Mouse (Mus musculus) spleen, adult 18-20 months (tissue): ENCODE results near the gene Asb18.

Experiments used
- DNase-seq, 2 experiments: peaks; one replicate each; pipeline ENCODE4 v3.0.0; 2022; ENCODE audit warnings: mixed read lengths in 2 of 2

Gene Asb18

DNA sequence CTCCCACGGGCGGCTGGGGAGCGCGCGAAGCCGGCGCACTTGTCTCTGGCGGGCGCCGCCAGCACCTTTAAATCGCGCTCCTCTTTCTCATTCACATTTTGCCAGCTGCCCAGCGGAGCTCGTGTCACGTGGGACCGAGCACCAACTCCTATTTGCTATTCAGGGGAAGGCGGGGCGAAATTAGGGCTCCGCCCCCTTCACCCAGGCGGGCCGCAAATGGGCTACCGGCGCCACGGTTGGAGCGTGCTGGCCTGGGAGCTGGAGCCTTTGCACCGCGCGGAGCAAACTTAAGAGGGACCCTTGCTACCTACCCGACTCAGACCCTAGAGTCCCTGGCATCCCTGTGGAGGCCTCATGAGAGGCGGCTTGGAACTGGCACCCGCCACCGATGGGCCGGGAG is 83.3 kb downstream of the Asb18 start, which contains the start of gene Gbx2:
Gene Gbx2 (minus strand): TSS at position 60 of the 400 bp plus-strand sequence.
- no peak for DNase-seq

DNA sequence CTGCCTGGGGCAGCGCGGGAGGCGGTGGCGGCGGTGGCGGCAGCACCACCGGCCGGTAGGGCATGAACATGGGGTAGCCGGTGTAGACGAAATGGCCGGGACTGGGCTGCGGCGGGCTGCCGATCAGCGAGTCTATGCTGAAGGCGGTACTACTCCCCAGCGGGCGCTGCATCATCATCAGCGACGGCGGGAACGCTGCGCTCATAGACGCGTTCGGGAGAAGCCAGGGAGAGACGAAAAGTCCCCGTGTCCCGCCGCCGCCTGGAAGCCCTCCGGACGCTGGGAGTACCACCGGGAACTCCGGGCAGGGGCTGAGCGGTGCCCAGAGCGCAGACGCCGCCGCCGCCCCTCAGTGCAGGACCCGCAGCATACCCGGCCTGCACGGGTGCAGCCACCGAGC is 83.9 kb downstream of the Asb18 start:
- DNase-seq = no peak

DNA sequence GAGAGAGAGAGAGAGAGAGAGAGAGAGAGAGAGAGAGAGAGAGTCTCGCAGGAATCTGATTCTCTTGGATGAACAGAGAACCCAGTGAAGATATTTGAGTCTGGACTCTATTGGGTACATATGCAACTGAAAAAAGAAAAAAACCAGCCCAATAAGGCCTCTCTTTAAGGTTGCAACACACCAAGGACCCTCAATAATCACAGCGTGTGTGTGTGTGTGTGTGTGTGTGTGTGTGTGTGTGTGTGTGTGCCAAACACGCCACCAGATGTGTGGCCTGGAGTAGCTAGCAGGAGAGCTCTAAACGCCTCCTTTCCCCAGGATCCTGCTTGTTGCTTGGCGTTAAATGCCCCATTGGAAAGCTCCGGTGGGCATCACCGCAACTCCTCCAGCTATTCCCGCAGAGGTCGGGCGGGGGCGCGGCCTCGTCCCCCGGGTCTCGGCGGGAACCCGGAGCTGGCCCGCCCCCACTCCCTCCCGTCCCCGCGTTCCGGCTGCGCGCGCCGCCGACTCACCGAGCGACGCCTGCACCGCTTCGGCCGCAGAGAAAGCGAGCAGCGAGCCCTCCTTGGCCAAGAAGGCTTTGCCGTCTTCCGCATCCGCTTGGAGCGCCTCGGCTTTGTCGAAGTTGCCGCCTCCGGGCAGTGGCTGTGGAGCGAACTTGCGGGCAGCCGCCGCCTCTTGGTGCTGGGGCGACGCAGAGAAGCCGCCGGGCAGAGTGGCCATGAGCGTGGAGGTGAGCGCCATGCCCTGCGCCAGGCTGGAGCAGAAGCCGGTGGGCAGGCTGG is 84.6 kb downstream of the Asb18 start:
- DNase-seq = no peak

DNA sequence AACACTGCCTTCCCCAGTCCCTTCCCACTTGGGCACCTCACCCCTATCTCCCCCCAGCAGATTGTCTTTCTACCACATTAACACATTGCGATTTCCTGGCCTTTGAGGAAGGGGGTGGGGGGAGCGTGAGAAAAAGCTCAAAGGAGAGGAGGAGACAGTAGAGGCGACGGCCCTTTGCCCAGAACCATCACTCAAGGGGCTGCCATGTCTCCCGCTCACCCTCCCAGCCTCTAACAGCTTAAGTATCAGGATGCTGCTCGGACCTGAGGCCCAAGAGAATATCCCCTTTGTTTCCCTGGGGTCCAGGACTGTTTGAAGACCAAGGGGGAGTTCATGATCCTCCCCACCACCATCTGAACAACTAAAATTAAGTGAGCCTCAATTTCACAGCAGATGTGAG is 85.3 kb downstream of the Asb18 start:
- no peak for DNase-seq

DNA sequence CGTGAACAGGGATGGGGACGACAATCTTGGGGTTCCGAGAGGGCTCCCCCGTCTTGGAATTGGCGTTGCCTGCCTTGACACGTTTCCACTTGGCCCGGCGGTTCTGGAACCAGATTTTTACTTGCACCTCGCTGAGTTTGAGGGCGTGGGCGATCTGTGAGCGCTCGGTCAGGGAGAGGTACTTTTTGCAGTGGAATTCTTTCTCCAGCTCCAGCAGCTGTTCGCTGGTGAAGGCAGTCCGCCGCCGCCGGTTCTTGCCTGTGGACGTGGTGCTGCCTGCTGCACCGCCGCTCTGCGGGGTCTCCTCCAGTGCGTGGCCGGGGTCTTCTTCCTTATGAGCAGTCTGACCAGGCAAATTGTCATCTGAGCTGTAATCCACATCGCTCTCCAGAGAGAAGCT is 85.8 kb downstream of the Asb18 start:
- no peak for DNase-seq

DNA sequence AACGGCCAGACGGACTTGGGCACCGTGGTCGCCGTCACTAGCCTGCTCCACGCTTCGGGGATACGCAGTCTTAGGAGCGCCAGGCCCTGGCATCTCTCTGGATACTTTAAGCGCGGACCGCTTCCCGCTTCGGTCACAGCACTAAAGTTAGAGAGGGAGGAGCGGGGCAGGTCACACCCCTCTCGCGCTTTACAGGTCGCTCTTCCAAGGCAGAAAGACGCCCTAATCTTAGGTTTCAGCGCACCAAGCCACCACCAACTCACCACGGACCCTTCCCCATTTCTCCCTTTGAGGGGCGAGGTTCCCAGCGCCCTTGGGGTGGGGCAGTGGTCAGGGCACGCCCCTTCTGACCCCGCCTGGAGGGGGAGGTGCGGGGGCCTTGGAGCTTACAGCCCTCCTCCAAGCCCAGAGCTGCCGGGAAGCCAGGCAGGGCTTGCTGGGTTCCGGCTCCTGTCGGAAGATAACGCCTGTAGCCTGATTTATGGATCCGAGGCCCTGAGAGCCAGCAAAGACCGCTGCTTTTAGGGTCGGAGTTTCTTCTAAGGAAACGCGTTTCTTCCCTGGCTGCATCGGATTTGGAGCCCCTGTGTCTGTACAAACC is 87.3 kb downstream of the Asb18 start:
- DNase-seq = no peak

DNA sequence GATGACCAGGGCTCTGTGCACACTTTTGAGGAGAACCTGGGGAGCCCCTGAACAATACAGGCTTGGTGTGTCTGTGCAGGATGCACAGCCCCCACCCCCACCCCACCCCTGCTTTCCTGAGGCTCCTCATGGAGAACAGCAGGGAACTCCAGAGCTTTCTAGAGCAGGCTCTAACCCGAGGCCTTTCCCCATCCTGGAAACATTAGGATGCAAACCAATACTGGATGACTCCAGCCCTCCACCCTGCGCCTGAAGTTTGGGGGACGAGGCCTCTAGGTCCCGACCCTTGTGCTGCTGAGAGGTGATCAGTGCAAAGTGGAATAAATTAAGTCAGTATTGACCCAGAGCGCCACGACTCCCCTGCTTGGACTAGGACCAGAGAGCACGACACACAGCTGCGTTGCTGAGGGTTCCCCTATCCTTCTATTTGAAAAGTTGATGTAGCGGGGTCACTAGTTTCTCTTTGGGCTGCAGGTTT is 87.8 kb downstream of the Asb18 start:
- no peak for DNase-seq

DNA sequence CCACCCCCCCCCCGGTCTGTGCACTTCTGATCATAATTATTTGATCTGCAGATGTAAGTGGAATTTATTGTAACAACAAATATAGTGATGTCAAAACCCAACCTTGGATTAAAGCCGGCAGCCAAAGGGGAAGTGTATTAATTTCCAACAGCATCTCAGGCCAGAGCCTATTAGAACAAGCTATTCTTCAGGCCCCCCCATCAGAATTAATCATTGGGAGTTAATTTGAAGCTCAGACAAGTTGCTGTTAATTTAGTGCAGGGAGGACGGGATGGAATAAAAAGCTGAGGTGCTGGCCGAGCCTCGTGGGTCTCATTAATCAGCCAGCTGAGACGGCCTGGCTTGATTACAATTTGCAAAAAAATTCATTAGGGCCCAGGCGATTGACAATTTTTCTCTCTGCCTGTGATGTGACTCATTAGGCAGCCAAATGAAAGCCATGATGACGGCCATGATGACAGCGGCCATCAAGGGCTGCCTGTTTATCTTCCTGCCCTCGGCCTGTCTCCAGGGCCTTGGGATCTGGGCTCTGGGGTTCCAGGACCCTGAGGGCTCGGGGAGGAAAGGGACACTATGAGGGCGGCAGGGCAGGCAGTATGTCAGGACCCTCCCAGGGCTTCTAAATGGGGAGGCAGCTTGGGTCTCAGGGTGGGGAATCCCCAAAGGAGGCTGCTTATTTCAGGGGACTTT is 88.8 kb downstream of the Asb18 start:
- DNase-seq = no peak

DNA sequence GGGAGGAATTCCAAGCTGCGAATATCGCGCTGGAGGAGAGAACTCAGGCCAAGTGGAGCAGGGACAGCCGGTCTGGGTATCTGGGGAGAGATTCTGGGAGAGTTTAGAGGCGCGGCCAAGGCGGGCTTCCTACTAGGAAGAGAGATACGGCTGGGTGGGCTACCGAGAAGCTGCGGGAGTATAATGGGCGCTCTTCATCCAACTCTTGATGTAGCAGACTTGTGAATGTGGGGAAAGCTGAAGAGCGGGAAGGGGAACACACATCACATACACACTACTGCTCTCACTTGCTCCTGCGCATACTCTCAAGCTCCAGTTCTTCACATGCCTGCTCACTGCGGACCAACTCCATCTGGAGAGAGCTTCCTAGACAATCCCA is 90.8 kb downstream of the Asb18 start:
- no peak for DNase-seq

DNA sequence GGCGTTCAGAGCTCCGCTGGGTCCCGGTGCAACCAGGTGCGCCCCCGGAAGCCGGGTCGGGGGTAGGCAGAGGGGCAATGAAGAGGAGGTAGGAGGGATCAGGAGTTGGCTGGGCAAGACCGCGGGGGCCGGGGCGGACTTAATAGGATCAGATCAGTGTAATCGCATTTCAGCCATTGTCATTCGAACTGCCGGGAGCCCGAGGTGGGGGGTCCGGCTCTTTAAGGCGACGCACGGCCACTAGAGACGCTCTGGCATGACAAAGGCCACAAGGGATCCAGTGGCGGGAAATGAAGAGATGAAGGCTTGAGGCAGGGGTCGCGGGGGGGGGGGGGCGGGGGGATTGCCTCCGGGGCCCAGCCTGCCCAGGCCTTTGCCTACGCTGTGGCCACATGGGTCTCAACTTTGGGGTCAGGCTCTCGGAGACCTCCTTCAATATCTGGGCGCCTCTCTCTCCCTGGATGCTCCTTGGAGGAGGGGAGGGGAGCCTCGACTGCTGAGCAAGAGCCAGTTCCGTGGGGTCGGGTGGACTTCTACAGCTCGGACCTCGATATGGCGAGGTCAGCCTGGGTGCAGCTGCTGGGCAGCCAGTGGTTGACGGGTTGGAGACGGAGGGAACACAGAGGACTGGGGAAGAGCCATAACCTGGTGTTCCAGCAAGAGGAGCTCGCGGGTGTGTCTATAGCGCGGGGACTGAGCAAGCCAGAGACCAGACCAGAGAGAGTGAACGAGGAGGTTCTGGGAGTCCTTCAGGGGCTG is 91.4 kb downstream of the Asb18 start:
- DNase-seq = no peak

DNA sequence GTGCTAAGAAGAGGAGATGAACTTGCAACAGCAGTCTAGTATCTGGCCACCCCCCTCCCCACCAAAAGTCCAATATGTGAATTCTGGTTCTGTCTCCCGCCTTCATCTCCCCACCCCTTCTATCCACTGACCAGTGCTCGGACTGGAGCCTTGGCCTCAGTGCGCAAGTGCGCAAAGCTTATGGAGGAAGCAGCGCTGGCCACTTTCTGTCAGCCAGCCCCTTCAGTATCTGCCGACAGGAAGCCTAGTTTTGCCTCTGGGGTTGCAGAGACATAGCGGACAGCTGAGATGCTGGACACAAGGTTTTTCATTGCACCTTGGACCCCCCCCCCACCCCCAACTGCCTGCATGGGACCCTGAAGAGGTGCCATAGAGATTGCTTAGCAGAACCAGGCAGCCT is 92.2 kb downstream of the Asb18 start:
- DNase-seq = no peak

DNA sequence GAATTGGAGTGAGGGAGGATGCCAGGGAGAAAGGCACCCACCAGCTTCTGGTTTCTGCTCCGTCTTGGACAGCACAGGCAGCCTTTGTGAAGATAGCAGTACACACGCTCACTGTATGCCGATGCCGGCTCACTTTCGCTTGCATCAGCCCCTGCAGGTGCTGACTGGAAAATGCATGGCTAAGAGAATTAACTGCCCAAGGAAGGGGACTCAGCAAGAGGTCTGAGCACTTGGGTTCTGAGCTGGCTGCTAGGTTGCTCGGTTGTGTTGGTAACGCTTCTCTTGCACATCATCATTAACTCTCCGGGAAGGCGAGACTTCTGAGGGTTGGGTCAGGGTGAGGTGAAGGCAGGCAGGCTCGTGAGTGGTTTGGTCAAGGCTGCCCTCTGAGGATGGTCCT is 92.7 kb downstream of the Asb18 start:
- no peak for DNase-seq

DNA sequence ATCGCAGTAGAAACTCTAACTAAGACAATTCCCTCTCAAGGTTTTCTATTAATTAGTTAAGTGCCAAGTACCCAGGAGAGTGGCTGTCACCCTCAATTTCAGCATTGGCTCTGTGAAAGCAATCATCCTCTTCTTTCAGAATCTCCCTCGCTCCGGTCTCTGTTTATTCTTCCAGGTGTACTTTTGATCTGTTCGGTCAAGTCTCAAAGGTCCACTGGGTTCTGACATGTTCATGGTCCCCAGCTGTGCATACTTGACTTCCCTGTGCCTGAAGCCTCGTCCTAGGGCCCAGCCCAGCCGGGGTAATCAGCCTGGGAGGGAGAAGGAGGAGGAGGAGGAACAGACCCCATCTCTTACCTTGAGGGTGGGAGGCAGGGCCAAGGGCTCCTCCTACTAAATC is 95.3 kb downstream of the Asb18 start:
- no peak for DNase-seq

DNA sequence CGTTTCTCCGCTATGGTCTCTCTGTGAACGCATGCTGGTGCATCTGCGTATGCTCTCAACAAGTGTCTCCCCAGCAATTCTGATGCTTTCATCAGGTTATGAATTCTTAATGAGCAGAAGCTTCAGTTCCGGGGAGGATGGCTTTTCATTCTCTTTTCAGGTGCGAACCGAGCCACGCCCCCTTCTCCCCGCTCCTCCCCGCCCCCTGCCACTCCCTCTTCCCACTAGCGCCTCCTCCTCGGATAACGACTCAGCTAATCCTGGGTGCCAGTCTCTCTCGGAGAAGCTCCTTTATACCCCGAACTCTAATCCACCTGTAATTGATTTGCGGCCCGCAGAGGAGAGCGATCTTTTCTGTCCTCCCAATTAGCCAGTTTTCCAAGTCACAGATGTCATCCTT is 96.4 kb downstream of the Asb18 start:
- no peak for DNase-seq

DNA sequence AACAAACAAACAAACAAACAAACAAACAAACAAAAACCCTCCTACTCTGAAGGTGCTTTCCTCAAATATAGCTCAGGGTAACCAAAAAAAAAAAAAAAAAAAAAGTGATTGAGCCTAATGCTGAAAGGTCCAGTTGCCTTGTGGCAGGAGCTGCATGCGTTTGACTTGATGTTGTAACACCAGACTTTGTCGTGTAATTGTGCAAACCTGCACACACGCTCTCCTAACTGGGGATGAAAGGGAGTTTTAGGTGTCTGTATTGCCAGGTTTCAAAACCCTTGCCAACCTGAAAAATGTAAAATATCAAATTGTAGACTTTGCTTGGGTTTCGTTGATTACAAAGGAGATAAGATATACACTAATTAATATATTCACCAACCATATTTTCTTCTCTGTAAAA is 100.9 kb downstream of the Asb18 start:
- no peak for DNase-seq

DNA sequence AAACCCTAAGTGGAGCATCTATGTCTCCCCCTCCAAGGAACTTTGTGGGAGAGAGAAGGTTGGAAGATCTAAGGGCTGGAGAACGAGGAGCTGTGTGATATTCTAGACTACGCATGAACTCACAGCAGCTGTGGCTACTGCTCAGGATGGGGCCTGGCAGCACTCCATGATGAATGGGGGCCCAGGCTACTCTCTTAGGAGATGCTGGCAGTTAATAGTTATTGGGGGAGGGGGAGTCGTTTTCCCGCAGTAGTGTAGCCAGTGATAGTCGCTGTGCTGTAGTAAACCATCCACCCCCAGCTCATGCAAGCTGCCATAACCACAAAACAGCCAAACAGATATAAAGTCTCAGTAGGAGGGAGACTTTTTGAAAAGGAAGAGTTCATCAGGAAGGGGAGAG is 102.1 kb downstream of the Asb18 start:
- no peak for DNase-seq

DNA sequence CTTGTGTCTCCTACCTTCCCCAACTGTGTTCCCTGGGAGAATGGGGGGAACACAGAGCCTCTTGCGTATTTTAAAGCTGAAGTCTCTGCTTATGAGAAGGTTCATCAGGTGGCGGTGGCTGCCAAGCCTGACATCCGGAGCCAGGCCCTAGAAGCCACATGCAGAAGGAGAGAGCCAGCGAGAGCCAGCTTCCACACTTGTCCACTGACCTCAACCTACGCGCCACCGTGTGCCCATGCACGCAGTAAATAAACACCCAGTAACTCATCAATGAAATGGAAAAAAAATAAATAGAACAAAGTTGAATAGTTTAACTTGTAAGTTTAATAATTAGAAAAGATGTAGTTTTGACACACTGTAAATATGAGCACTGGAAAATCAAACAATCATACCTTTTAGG is 104.7 kb downstream of the Asb18 start:
- DNase-seq = no peak

DNA sequence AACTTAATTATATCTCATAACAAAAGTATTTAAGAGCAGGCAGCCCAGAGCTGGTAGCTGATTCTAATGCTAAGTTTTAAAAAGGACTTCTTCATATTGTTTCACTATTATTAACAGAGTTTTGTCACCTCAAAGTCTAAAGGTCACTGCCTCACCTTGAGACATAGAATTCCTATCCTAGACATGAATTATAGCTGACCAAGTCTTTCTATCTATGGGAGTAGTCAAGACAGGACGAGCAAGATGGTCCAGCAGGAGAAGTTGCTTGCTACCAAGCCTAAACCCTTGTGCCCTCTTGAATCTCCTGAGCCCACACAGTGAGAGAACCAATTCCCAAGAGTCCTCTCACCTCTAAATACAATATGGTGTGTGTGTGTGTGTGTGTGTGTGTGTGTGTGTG is 111.8 kb downstream of the Asb18 start:
- no peak for DNase-seq

DNA sequence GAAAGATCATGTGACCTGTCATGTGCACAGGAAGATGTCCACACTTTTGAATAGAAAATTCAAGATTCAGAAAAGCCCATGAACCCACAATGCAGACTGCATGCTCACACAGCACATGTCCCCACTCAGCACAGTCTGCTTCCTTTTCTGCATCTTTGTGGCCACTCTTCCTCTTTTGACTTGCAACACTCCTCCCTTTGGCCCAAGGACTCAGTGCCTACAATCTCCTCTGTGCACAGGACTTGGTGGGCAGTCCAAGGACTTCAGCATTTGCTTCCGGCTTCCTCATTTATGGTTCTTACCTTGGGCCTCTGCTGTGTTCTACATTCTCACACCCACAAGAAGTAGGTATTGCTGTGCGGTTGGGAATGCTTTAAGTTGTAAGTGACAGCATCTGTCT is 112.2 kb downstream of the Asb18 start:
- no peak for DNase-seq

DNA sequence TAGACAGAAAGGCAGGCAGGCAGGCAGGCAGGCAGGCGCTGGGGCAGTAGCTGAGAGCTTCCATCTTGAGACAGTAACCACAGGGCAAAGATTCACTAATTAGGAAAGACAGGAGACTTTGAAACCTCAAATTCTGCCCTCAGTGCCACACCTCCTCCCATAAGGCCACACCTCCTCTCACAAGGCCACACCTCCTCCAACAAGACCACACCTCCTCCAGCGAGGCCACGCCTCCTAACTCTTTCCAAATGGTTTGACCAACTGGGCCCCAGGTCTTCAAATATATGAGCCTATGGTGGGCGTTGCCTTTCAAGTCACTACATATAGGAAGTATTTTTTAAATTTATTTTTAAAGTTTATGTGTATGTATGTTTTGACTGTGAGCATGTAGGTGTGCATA is 113.1 kb downstream of the Asb18 start:
- DNase-seq = no peak
